Mouse (Mus musculus): ENCODE results near the gene Rpl26.

DNA sequence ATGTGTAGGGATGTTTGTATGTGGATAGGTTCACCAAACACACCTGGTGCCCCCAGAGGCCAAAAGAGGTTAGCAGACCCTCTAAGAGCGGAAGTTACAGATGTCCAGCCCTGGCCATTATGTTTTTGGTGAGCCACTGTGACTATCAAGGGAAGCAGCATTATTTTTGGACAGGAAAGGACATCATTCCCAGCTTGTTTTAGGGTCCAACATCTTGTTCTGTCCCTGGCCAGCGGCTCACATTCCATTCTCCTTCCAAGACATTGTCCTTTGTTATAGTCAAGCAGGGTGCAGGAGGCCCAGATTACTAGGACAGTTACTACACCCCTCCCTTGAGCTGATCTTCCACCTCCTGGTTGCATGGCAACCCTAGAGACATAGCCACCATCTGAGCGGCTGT lies 5.9 kb downstream of the Rpl26 start:
- TF ChIP-seq CTCF (IDR thresholded peaks at IDR 0.05; ENCODE audit: low read depth) (no peak), EP300 (IDR thresholded peaks at IDR 0.05; ENCODE audit: low read depth) (no peak)

All from liver, embryonic 14.5 days (tissue).